Mouse (Mus musculus): ENCODE results near the gene Aplf.

- TF ChIP-seq CTCF (IDR thresholded peaks at IDR 0.05; ENCODE audit: low read depth, low read length) (no peak), POLR2A (IDR thresholded peaks at IDR 0.05; ENCODE audit: extremely low read depth, insufficient read depth, low read length) (no peak)
These were observed 50.7 kb downstream of the Aplf start for GRCm38 (mm10) chr6:87621281-87621680.
